ENCODE assay signal across 9 mouse cellular contexts in genomic region chr15:93438663-93439062, GRCm38 (mm10). TPM values are rescaled to one million over a fixed set of nuclear protein-coding genes. Genes with fewer than 3 reads are reported as not detected.
DNase-seq lines count a peak whose midpoint lies in the region; ATAC-seq and TF ChIP-seq lines count a peak whose summit lies in the region.
"Had no signal": no experiment of that assay in that cellular context is flagged by ENCODE, and none has a peak within 500 bp of the region (broad histone marks: within the 10 kb centered on the region; RNA-seq: fewer than 3 reads in every experiment).

No protein-coding gene starts in this region.

- H3K27me3 ChIP-seq in kidney, embryonic 14.5 days (ENCODE audit: control insufficient read depth, insufficient read depth, low read length): no peaks in the 10 kb centered on the region
- no peaks in the 10 kb centered on the region for H3K27me3 ChIP-seq in embryonic facial prominence, embryonic 14.5 days (replicated peaks; ENCODE audit: control insufficient read depth, insufficient read depth, low read length)
- no peaks in the 10 kb centered on the region for H3K27me3 ChIP-seq in hindbrain, embryonic 10.5 days (ENCODE audit: insufficient read depth, poor library complexity, severe bottlenecking)

- DNase-seq in kidney, adult 18-20 months: peak; percentile 46
- peak; percentile 75 for DNase-seq in embryonic facial prominence, embryonic 14.5 days (ENCODE audit: low spot score)
- peak; percentile 32 for DNase-seq in hindbrain, embryonic 10.5 days (ENCODE audit: low spot score)
- DNase-seq in left cerebral cortex, adult 11 months (ENCODE audit: low spot score): peak; percentile 25
- peak; percentile 61 for DNase-seq in mesoderm, embryonic 11.5 days (ENCODE audit: low read depth, low spot score)
- DNase-seq in spleen, postnatal 10 days (ENCODE audit: low spot score in 2 of 2): peak; percentile 14 to 66

- no peak for ATAC-seq in kidney, embryonic 14.5 days (ENCODE audit: low FRiP score, low TSS enrichment)
- peak; percentile 68 for ATAC-seq in embryonic facial prominence, embryonic 14.5 days (ENCODE audit: low read depth)

- H3K9me3 ChIP-seq in kidney, embryonic 14.5 days (ENCODE audit: control insufficient read depth, low read length): no peaks in the 10 kb centered on the region
- no peaks in the 10 kb centered on the region for H3K9me3 ChIP-seq in embryonic facial prominence, embryonic 14.5 days (ENCODE audit: control insufficient read depth, low read length)
- H3K9me3 ChIP-seq in hindbrain, embryonic 10.5 days: no peaks in the 10 kb centered on the region

- peaks cover 4% of the 10 kb centered on the region; the same call in 1 of the 2 replicates for H3K4me1 ChIP-seq in kidney, embryonic 14.5 days (ENCODE audit: control insufficient read depth, insufficient read depth, low read length)
- no peaks in the 10 kb centered on the region for H3K4me1 ChIP-seq in bone marrow, adult 2 months (ENCODE audit: control insufficient read depth, insufficient read depth, low read length)
- peaks cover 4% of the 10 kb centered on the region; the same call in 1 of the 2 replicates for H3K4me1 ChIP-seq in embryonic facial prominence, embryonic 14.5 days (ENCODE audit: control insufficient read depth, insufficient read depth, low read length)
- peaks cover 5% of the 10 kb centered on the region for H3K4me1 ChIP-seq in hindbrain, embryonic 10.5 days (replicated peaks)

- TF ChIP-seq CTCF in bone marrow, adult 2 months (IDR thresholded peaks at IDR 0.05; ENCODE audit: control insufficient read depth, insufficient read depth, low read length): peak; percentile 80

- 35% methylated on average over 5 of the region's 5 CpGs for WGBS in kidney, embryonic 14.5 days
- WGBS in bone marrow, adult 2 months: 52% methylated on average over 5 of the region's 5 CpGs
- 35% methylated on average over 5 of the region's 5 CpGs for WGBS in embryonic facial prominence, embryonic 14.5 days
- WGBS in hindbrain, embryonic 10.5 days: 47% methylated on average over 5 of the region's 5 CpGs

- no peak overlapping the region for H3K4me2 ChIP-seq in kidney, embryonic 14.5 days (replicated peaks; ENCODE audit: low read depth, low read length)
- no peak overlapping the region for H3K4me2 ChIP-seq in embryonic facial prominence, embryonic 14.5 days (ENCODE audit: low read depth, low read length)

- H3K27ac ChIP-seq in kidney, embryonic 14.5 days (ENCODE audit: low read depth, low read length): no peak overlapping the region
- H3K27ac ChIP-seq in bone marrow, adult 2 months (ENCODE audit: control insufficient read depth, insufficient read depth, low read depth, low read length, poor library complexity): no peak overlapping the region
- H3K27ac ChIP-seq in embryonic facial prominence, embryonic 14.5 days (replicated peaks; ENCODE audit: low read depth, low read length): no peak overlapping the region
- no peak overlapping the region for H3K27ac ChIP-seq in hindbrain, embryonic 10.5 days

- peaks cover 24% of the 10 kb centered on the region for H3K36me3 ChIP-seq in kidney, embryonic 14.5 days (ENCODE audit: control insufficient read depth, insufficient read depth, low read length)
- H3K36me3 ChIP-seq in embryonic facial prominence, embryonic 14.5 days (ENCODE audit: control insufficient read depth, insufficient read depth, low read length): peaks cover 34% of the 10 kb centered on the region
- H3K36me3 ChIP-seq in hindbrain, embryonic 10.5 days: peaks cover 53% of the 10 kb centered on the region

- no peak overlapping the region for H3K9ac ChIP-seq in kidney, embryonic 14.5 days (ENCODE audit: low read depth, low read length)
- no peak overlapping the region for H3K9ac ChIP-seq in embryonic facial prominence, embryonic 14.5 days (ENCODE audit: low read depth, low read length)

- H3K4me3 ChIP-seq in kidney, embryonic 14.5 days (ENCODE audit: low read length): no peak overlapping the region
- no peak overlapping the region for H3K4me3 ChIP-seq in bone marrow, adult 2 months (replicated peaks; ENCODE audit: control insufficient read depth, low read depth, low read length)
- H3K4me3 ChIP-seq in embryonic facial prominence, embryonic 14.5 days (ENCODE audit: low read depth, low read length): no peak overlapping the region
- H3K4me3 ChIP-seq in hindbrain, embryonic 10.5 days: no peak overlapping the region
- H3K4me3 ChIP-seq: myocyte had no signal

- TF ChIP-seq POLR2A in bone marrow, adult 2 months (IDR thresholded peaks at IDR 0.05; ENCODE audit: borderline replicate concordance, control insufficient read depth, low read depth, low read length): no peak

RNA-seq across cellular contexts. Expression of gene Pphln1, which starts 40.5 kb away (rescaled TPM):
- 30.1 and 43.4 TPM in 2 replicates for polyA plus RNA-seq in kidney, embryonic 14.5 days (2014; fragmentation: Nextera tagmentation; extraction: Ambion mirVana)
- polyA plus RNA-seq in bone marrow, adult 2 months (2011; ENCODE audit: insufficient read depth, insufficient read length, low replicate concordance, missing spikeins): 5.9 and 9.0 TPM in 2 replicates
- polyA plus RNA-seq in embryonic facial prominence, embryonic 14.5 days (2014; fragmentation: Nextera tagmentation; extraction: Ambion mirVana): 21.6 and 26.2 TPM in 2 replicates
- 86.0 and 95.9 TPM in 2 replicates for polyA plus RNA-seq in hindbrain, embryonic 10.5 days (2016; fragmentation: Nextera tagmentation; extraction: Ambion mirVana)

RNA-seq across cellular contexts. Expression of gene Zcrb1, which starts 40.5 kb away (rescaled TPM):
- polyA plus RNA-seq in kidney, embryonic 14.5 days (2014; fragmentation: Nextera tagmentation; extraction: Ambion mirVana): 134 and 165 TPM in 2 replicates
- polyA plus RNA-seq in bone marrow, adult 2 months (2011; ENCODE audit: insufficient read depth, insufficient read length, low replicate concordance, missing spikeins): 121 and 173 TPM in 2 replicates
- 110 and 112 TPM in 2 replicates for polyA plus RNA-seq in embryonic facial prominence, embryonic 14.5 days (2014; fragmentation: Nextera tagmentation; extraction: Ambion mirVana)
- polyA plus RNA-seq in hindbrain, embryonic 10.5 days (2016; fragmentation: Nextera tagmentation; extraction: Ambion mirVana): 155 and 158 TPM in 2 replicates

Comparison
In these comparisons a context has a peak if more than half of its experiments do, and no peak if none do; other contexts are left out.
1. DNase-seq: peak in every context shown above with its lines; median percentile 75 in embryonic facial prominence, embryonic 14.5 days; 61 in mesoderm, embryonic 11.5 days; 46 in kidney, adult 18-20 months; 40 in spleen, postnatal 10 days; 32 in hindbrain, embryonic 10.5 days; 25 in left cerebral cortex, adult 11 months.